Mouse (Mus musculus): ENCODE measurements around the gene Klf2. TPM values are rescaled to one million over a fixed set of nuclear protein-coding genes. Genes with fewer than 3 reads are reported as not detected.

The Klf2 gene
- polyA plus RNA-seq, 1 experiment from 2014 or later: 2.6 TPM

DNA sequence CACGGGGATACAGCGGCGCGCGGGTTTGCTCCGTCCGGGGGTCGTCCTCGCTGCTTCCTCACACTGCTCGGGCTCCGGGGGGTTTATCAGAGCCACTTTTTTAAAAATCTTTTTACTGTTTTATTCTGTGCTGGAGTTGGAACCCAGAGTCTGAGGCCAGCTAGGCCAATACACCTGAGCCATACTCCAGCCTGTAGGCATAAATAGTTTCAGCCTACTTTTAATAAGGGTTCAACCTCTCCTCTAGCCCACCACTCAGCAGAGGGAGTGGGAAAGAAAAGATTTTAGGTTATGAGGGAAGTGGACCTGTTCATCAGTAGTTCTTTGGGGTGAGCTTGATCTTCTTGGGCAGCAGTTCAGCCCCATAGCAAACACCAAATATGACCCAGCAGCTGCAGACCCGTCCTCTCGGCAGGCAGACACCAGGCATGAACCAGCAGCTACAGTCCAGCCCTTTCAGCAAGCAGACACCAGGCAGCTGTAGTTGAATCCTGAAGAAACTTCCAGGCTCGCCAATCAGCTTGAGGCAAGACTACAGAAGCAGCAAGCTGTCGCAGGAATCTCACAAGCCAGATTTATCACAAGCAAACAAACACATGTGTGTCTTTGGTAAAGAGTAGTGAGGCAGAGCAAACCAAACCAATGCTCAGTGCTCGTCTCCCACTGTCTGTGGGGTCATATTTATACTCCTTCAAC lies 13.5 kb upstream of the Klf2 start, which contains the start of gene Gm10282:
Gm10282 (minus strand) TSS at position 51 of the 696 bp plus-strand sequence.
- H3K4me2 ChIP-seq: no peak within 1 kb of the TSS
- no peak within 1 kb of the TSS for H3K9ac ChIP-seq
- no peaks in the 10 kb centered on the region for H3K27me3 ChIP-seq
- H3K4me3 ChIP-seq (replicated peaks): no peak within 1 kb of the TSS
- no peak within 1 kb of the TSS for H3K27ac ChIP-seq (replicated peaks)
- no peak for ATAC-seq (ENCODE audit: insufficient read depth)
- 72% methylated on average over 16 of the region's 16 CpGs for WGBS (ENCODE audit: insufficient replicate concordance)
- peaks cover 7% of the 10 kb centered on the region; the same call in 1 of the 2 replicates for H3K4me1 ChIP-seq (replicated peaks)
- H3K36me3 ChIP-seq (replicated peaks): no peaks in the 10 kb centered on the region
- H3K9me3 ChIP-seq (replicated peaks): no peaks in the 10 kb centered on the region

DNA sequence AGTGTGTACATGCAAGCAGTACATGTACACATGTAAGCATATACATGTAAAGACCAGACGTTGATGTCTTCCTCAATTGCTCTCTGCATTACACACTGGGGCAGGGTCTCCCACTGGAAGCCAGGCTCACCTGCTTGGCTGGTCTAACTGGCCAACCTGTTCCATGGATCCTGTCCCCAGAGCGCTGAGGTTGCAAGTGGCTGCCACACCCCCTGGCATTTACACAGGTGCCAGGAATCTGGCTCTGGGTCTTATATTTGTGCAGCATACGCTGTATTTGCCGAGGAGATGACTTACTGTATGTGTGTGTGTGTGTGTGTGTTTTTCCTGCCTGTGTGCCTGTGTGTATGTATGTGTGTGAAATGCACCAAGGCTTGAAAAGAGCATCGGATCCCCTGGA lies 11.9 kb upstream of the Klf2 start:
- 70% methylated on average over 5 of the region's 5 CpGs for WGBS (ENCODE audit: insufficient replicate concordance)
- Histone ChIP-seq H3K4me3 (replicated peaks) (no peak overlapping the region), H3K9ac (no peak overlapping the region), H3K36me3 (replicated peaks) (no peaks in the 10 kb centered on the region), H3K4me1 (replicated peaks) (peaks cover 10% of the 10 kb centered on the region), H3K27ac (replicated peaks) (no peak overlapping the region), H3K27me3 (no peaks in the 10 kb centered on the region), H3K4me2 (no peak overlapping the region), H3K9me3 (replicated peaks) (no peaks in the 10 kb centered on the region)
- ATAC-seq (ENCODE audit: insufficient read depth): no peak

- Histone ChIP-seq H3K4me1 (replicated peaks) (peaks cover 12% of the 10 kb centered on the region), H3K9ac (no peak overlapping the region), H3K4me3 (replicated peaks) (no peak overlapping the region), H3K4me2 (no peak overlapping the region), H3K27ac (replicated peaks) (no peak overlapping the region), H3K27me3 (no peaks in the 10 kb centered on the region), H3K9me3 (replicated peaks) (no peaks in the 10 kb centered on the region), H3K36me3 (replicated peaks) (no peaks in the 10 kb centered on the region)
- ATAC-seq (ENCODE audit: insufficient read depth): no peak; the same call in 1 of the 2 replicates
- 57% methylated on average over 6 of the region's 6 CpGs for WGBS (ENCODE audit: insufficient replicate concordance)
Observed at GRCm38 (mm10) chr8:72308276-72308675, 10.6 kb upstream of the Klf2 start.

DNA sequence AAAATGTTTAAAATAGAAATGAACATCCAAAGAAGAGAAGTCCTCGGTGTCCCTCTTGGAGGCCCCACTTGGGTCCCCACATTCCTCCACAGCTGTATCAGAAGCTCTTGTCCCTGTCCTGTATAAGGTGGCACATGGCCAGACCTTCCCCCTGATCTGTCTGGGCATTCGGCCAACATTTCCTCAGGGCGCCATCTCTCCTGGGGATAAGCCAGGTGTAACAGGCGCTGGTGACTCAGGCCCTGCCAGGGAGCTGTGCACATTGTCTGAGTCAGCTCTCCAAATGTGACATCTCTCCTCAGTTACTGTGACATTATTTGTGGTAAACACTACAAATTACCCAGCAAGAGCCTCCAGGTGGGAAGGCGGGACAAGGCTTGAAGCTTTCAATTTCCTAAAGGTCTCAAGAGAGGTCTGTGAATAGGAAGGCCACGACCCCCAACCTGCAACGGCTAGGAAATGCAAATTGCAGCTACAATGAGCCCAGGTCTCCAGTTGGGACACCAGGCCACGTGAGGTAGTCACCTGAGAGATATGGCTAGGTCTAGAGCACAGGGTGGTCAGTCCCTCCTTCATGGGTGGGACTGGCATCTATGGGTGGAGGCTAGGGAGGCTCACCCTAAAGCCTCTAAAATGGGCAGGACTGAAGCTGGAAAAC lies 7.9 kb upstream of the Klf2 start:
- peaks cover 12% of the 10 kb centered on the region for H3K4me1 ChIP-seq (replicated peaks)
- H3K9ac ChIP-seq: no peak overlapping the region
- no peaks in the 10 kb centered on the region for H3K36me3 ChIP-seq (replicated peaks)
- H3K4me3 ChIP-seq (replicated peaks): no peak overlapping the region
- WGBS (ENCODE audit: insufficient replicate concordance): 56% methylated on average over 8 of the region's 8 CpGs
- H3K9me3 ChIP-seq (replicated peaks): no peaks in the 10 kb centered on the region
- H3K27me3 ChIP-seq: no peaks in the 10 kb centered on the region
- H3K27ac ChIP-seq (replicated peaks): peak overlapping the region; percentile 24; the same call in 1 of the 2 replicates
- ATAC-seq (ENCODE audit: insufficient read depth): peak; percentile 66
- H3K4me2 ChIP-seq: no peak overlapping the region

- no peak for ATAC-seq (ENCODE audit: insufficient read depth)
- peaks cover 29% of the 10 kb centered on the region for H3K4me1 ChIP-seq (replicated peaks)
- H3K9ac ChIP-seq: no peak overlapping the region
- H3K4me2 ChIP-seq: no peak overlapping the region
- 25% methylated on average over 3 of the region's 3 CpGs for WGBS (ENCODE audit: insufficient replicate concordance)
- H3K36me3 ChIP-seq (replicated peaks): no peaks in the 10 kb centered on the region
- peaks cover 8% of the 10 kb centered on the region; the same call in 1 of the 2 replicates for H3K27me3 ChIP-seq
- no peak overlapping the region for H3K4me3 ChIP-seq (replicated peaks)
- no peak overlapping the region for H3K27ac ChIP-seq (replicated peaks)
- H3K9me3 ChIP-seq (replicated peaks): no peaks in the 10 kb centered on the region
Observed at GRCm38 (mm10) chr8:72312926-72313518, 5.8 kb upstream of the Klf2 start.

- Histone ChIP-seq H3K4me1 (replicated peaks) (peaks cover 50% of the 10 kb centered on the region), H3K4me2 (no peak overlapping the region), H3K27ac (replicated peaks) (no peak overlapping the region), H3K9ac (no peak overlapping the region), H3K36me3 (replicated peaks) (no peaks in the 10 kb centered on the region), H3K4me3 (replicated peaks) (no peak overlapping the region), H3K9me3 (replicated peaks) (no peaks in the 10 kb centered on the region), H3K27me3 (peaks cover 37% of the 10 kb centered on the region)
- WGBS (ENCODE audit: insufficient replicate concordance): 57% methylated on average over 10 of the region's 10 CpGs
- ATAC-seq (ENCODE audit: insufficient read depth): no peak
Observed at GRCm38 (mm10) chr8:72316053-72316695, 2.7 kb upstream of the Klf2 start.

DNA sequence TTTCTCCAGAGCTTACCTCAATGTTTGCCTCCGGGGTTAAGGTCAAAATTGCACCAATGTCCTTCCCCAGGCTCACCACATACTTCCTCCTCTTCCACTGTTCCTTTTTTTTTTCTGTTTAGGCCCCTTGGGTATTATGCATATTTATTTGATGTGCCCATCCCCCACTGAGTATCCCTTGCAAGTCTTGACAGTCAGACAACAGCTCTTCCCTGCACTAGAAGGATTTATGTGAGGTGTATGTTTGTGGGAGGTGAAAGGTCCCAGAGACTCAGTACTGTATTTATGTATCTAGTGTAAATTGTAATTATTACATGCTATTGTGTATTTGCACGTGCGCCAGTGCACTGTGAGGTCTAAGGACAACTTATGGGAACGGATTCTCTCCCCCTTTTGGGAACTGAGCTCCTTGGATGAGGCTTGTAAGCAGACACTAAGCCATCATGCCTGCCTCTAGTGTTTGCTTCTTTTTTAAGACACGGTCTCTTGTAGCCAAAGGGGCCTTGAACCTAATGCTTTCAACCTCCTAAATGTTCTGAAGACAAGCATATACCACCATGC lies 1.0 kb upstream of the Klf2 start:
- ATAC-seq (ENCODE audit: insufficient read depth): no peak
- peaks cover 53% of the 10 kb centered on the region for H3K27me3 ChIP-seq
- H3K4me1 ChIP-seq (replicated peaks): peaks cover 59% of the 10 kb centered on the region
- no peak overlapping the region for H3K9ac ChIP-seq
- no peak overlapping the region for H3K4me2 ChIP-seq
- H3K9me3 ChIP-seq (replicated peaks): no peaks in the 10 kb centered on the region
- no peaks in the 10 kb centered on the region for H3K36me3 ChIP-seq (replicated peaks)
- no peak overlapping the region for H3K27ac ChIP-seq (replicated peaks)
- H3K4me3 ChIP-seq (replicated peaks): no peak overlapping the region
- 26% methylated on average over 5 of the region's 5 CpGs for WGBS (ENCODE audit: insufficient replicate concordance)

GRCm38 (mm10) chr8:72319397-72319796 lies 564 bp downstream of the Klf2 start:
- under 1% methylated on average over 46 of the region's 48 CpGs for WGBS (ENCODE audit: insufficient replicate concordance)
- peaks cover 57% of the 10 kb centered on the region for H3K4me1 ChIP-seq (replicated peaks)
- H3K4me2 ChIP-seq: peak overlapping the region; percentile 81
- no peaks in the 10 kb centered on the region for H3K36me3 ChIP-seq (replicated peaks)
- peak; percentile 2; the same call in 1 of the 2 replicates for ATAC-seq (ENCODE audit: insufficient read depth)
- peak overlapping the region; percentile 42 for H3K9ac ChIP-seq
- no peaks in the 10 kb centered on the region for H3K9me3 ChIP-seq (replicated peaks)
- no peak overlapping the region for H3K27ac ChIP-seq (replicated peaks)
- H3K27me3 ChIP-seq: peaks cover 59% of the 10 kb centered on the region
- peak overlapping the region; percentile 62 for H3K4me3 ChIP-seq (replicated peaks)

GRCm38 (mm10) chr8:72319921-72320802 lies 1.3 kb downstream of the Klf2 start:
- Histone ChIP-seq H3K4me1 (replicated peaks) (peaks cover 57% of the 10 kb centered on the region), H3K27me3 (peaks cover 59% of the 10 kb centered on the region), H3K36me3 (replicated peaks) (no peaks in the 10 kb centered on the region), H3K4me3 (replicated peaks) (peak overlapping the region; percentile 62), H3K9ac (peak overlapping the region; percentile 42), H3K4me2 (peak overlapping the region; percentile 81), H3K9me3 (replicated peaks) (no peaks in the 10 kb centered on the region), H3K27ac (replicated peaks) (no peak overlapping the region)
- 10% methylated on average over 55 of the region's 55 CpGs for WGBS (ENCODE audit: insufficient replicate concordance)
- no peak for ATAC-seq (ENCODE audit: insufficient read depth)

All from liver, embryonic 15.5 days (tissue).